Mouse (Mus musculus): ENCODE measurements at regions not wholly inside any gene's neighbourhood (a gene's known extent, or its start where the extent isn't known, plus 50 kb on each side); places are given as distances from the start of the nearest gene placed in this dataset.

GRCm38 (mm10) chr12:71484286-71484685, 174.6 kb downstream of the Dact1 start:
- TF ChIP-seq POLR2A (IDR thresholded peaks at IDR 0.05; ENCODE audit: control insufficient read depth, low read depth, low read length) (no peak), CTCF (IDR thresholded peaks at IDR 0.05; ENCODE audit: control insufficient read depth, insufficient read depth, insufficient replicate concordance, low read depth, low read length) (no peak)
